In the genomic region with DNA sequence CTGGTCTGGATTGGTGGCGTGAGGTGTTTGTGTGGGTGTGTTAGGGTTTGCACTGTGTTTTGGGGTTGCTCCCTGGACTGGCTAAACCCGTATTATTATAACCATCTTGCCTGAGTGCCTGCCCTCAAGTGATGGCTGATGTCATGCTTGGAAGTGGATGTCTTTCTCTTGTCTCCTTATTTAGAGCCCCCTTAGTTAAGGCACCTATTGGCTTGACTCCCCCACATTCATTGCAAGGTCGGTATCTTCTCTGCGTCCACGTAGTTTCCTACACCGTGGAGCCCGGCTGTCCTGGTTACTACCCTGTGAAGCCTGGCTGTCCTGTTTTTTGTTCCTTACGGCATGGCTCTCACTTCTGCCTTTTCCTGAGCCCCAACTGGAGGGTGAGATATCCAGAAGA, we compare ENCODE assay signal across 8 mouse cellular contexts. TPM values are rescaled to one million over a fixed set of nuclear protein-coding genes. Genes with fewer than 3 reads are reported as not detected.
DNase-seq lines count a peak whose midpoint lies in the region; ATAC-seq and TF ChIP-seq lines count a peak whose summit lies in the region.

No protein-coding gene starts in this region.

- TF ChIP-seq POLR2A in myocyte (IDR thresholded peaks at IDR 0.05; ENCODE audit: insufficient read length, low read depth), result peak; percentile 9

- H3ac ChIP-seq in myocyte (ENCODE audit: control insufficient read depth, insufficient read length), result peak overlapping the region; percentile 90

- 0 out of 2 replicates have a peak overlapping the region, but pooled peaks have one; percentile 6 for H3K27ac ChIP-seq in liver, embryonic 11.5 days (ENCODE audit: low read depth, low read length)
- no peak overlapping the region for H3K27ac ChIP-seq in embryonic facial prominence, embryonic 14.5 days (replicated peaks; ENCODE audit: low read depth, low read length)

- no peaks in the 10 kb centered on the region for H3K9me3 ChIP-seq in liver, embryonic 11.5 days (ENCODE audit: control insufficient read depth, low read length)
- no peaks in the 10 kb centered on the region for H3K9me3 ChIP-seq in embryonic facial prominence, embryonic 14.5 days (ENCODE audit: control insufficient read depth, low read length)

- peaks cover 28% of the 10 kb centered on the region for H3K36me3 ChIP-seq in liver, embryonic 11.5 days (ENCODE audit: control insufficient read depth, insufficient read depth, low read length)
- peaks cover 45% of the 10 kb centered on the region for H3K36me3 ChIP-seq in embryonic facial prominence, embryonic 14.5 days (ENCODE audit: control insufficient read depth, insufficient read depth, low read length)
- H3K36me3 ChIP-seq in myocyte (ENCODE audit: control insufficient read depth, insufficient read depth), result peaks cover 26% of the 10 kb centered on the region

- WGBS in liver, embryonic 11.5 days, result 55% methylated on average over 8 of the region's 8 CpGs
- WGBS in embryonic facial prominence, embryonic 14.5 days, result 48% methylated on average over 8 of the region's 8 CpGs

- no peak for ATAC-seq in liver, embryonic 11.5 days (replicated peaks; ENCODE audit: low FRiP score)
- ATAC-seq in embryonic facial prominence, embryonic 14.5 days (ENCODE audit: low read depth), result no peak

- no peaks in the 10 kb centered on the region for H3K27me3 ChIP-seq in liver, embryonic 11.5 days (replicated peaks; ENCODE audit: control insufficient read depth, insufficient read depth, low read length)
- H3K27me3 ChIP-seq in embryonic facial prominence, embryonic 14.5 days (replicated peaks; ENCODE audit: control insufficient read depth, insufficient read depth, low read length), result no peaks in the 10 kb centered on the region
- H3K27me3 ChIP-seq in myocyte (ENCODE audit: control insufficient read depth, insufficient read depth, insufficient read length), result no peaks in the 10 kb centered on the region

- peak overlapping the region; percentile 80 for H3K4me2 ChIP-seq in liver, embryonic 11.5 days
- peak overlapping the region; percentile 84 for H3K4me2 ChIP-seq in embryonic facial prominence, embryonic 14.5 days (ENCODE audit: low read depth, low read length)
- H3K4me2 ChIP-seq in myocyte (ENCODE audit: low read depth), result peak overlapping the region; percentile 91

- H3K79me2 ChIP-seq in myocyte (ENCODE audit: control insufficient read depth, insufficient read depth), result peaks cover 56% of the 10 kb centered on the region

- H3K4me1 ChIP-seq in liver, embryonic 11.5 days (replicated peaks; ENCODE audit: control insufficient read depth, insufficient read depth, low read length), result peaks cover 31% of the 10 kb centered on the region
- H3K4me1 ChIP-seq in embryonic facial prominence, embryonic 14.5 days (ENCODE audit: control insufficient read depth, insufficient read depth, low read length), result peaks cover 22% of the 10 kb centered on the region

- H3K4me3 ChIP-seq in liver, embryonic 11.5 days (ENCODE audit: low read depth, low read length), result peak overlapping the region; percentile 98
- H3K4me3 ChIP-seq in embryonic facial prominence, embryonic 14.5 days (ENCODE audit: low read depth, low read length), result peak overlapping the region; percentile 71
- peak overlapping the region; percentile 100 for H3K4me3 ChIP-seq in myocyte

- H3K9ac ChIP-seq in liver, embryonic 11.5 days (ENCODE audit: low read depth, low read length), result peak overlapping the region; percentile 94
- peak overlapping the region; percentile 88 for H3K9ac ChIP-seq in embryonic facial prominence, embryonic 14.5 days (ENCODE audit: low read depth, low read length)

- no peak for DNase-seq in liver, embryonic 11.5 days (ENCODE audit: low spot score)
- no peak for DNase-seq in liver
- DNase-seq in embryonic facial prominence, embryonic 14.5 days (ENCODE audit: low spot score), result no peak
- DNase-seq in induced T-regulatory cell, adult 2 months (ENCODE audit: low read depth), result peak; percentile 28
- no peak for DNase-seq in adrenal gland, postnatal 36 days
- DNase-seq in ovary, postnatal 36 days (ENCODE audit: low spot score), result no peak
- no peak for DNase-seq in retina, embryonic 14.5 days (ENCODE audit: low spot score)

TF ChIP-seq in myocyte, 11 proteins besides CTCF, POLR2A, EP300 and RAD21:
- TF ChIP-seq TCF3 (IDR thresholded peaks at IDR 0.05; ENCODE audit: insufficient read length, low read depth) (no peak), SRF (IDR thresholded peaks at IDR 0.05; ENCODE audit: control insufficient read depth, insufficient read length, low read depth) (no peak)

RNA-seq across cellular contexts. Expression of a gene that starts 2.2 kb away (rescaled TPM):
- polyA plus RNA-seq in liver, embryonic 11.5 days (2014; fragmentation: Nextera tagmentation; extraction: Ambion mirVana), result 62.5 and 71.6 TPM in 2 replicates
- polyA plus RNA-seq in embryonic facial prominence, embryonic 14.5 days (2014; fragmentation: Nextera tagmentation; extraction: Ambion mirVana), result 70.1 and 73.5 TPM in 2 replicates
- 133 TPM for polyA plus RNA-seq in myocyte (2012; fragmentation: generic; extraction: Trizol)
- total RNA-seq in adrenal gland, postnatal 36 days (2021), result 100 to 1,000 TPM; 166 to 201 TPM

RNA-seq across cellular contexts. Expression of a gene that starts 30.2 kb away (rescaled TPM):
- polyA plus RNA-seq in liver, embryonic 11.5 days (2014; fragmentation: Nextera tagmentation; extraction: Ambion mirVana), result 2.6 and 3.2 TPM in 2 replicates
- 1.1 and 1.4 TPM in 2 replicates for polyA plus RNA-seq in embryonic facial prominence, embryonic 14.5 days (2014; fragmentation: Nextera tagmentation; extraction: Ambion mirVana)
- polyA plus RNA-seq in myocyte (2012; fragmentation: generic; extraction: Trizol), result not detected
- under 1 TPM; 0.40 to 0.60 TPM for total RNA-seq in adrenal gland, postnatal 36 days (2021)

RNA-seq across cellular contexts. Expression of a gene that starts 33.8 kb away (rescaled TPM):
- 114 and 125 TPM in 2 replicates for polyA plus RNA-seq in liver, embryonic 11.5 days (2014; fragmentation: Nextera tagmentation; extraction: Ambion mirVana)
- polyA plus RNA-seq in embryonic facial prominence, embryonic 14.5 days (2014; fragmentation: Nextera tagmentation; extraction: Ambion mirVana), result 56.4 and 60.4 TPM in 2 replicates
- polyA plus RNA-seq in myocyte (2012; fragmentation: generic; extraction: Trizol), result 55.4 TPM
- total RNA-seq in adrenal gland, postnatal 36 days (2021), result 10 to 100 TPM; 39.5 to 64.3 TPM

RNA-seq across cellular contexts. Expression of a gene that starts 47.1 kb away (rescaled TPM):
- polyA plus RNA-seq in liver, embryonic 11.5 days (2014; fragmentation: Nextera tagmentation; extraction: Ambion mirVana), result 7.7 and 9.9 TPM in 2 replicates
- 37.9 and 43.7 TPM in 2 replicates for polyA plus RNA-seq in embryonic facial prominence, embryonic 14.5 days (2014; fragmentation: Nextera tagmentation; extraction: Ambion mirVana)
- polyA plus RNA-seq in myocyte (2012; fragmentation: generic; extraction: Trizol), result 244 TPM
- 10 to 100 TPM; 18.4 to 21.8 TPM for total RNA-seq in adrenal gland, postnatal 36 days (2021)

RNA-seq across cellular contexts. Expression of a gene that starts 48.5 kb away (rescaled TPM):
- polyA plus RNA-seq in liver, embryonic 11.5 days (2014; fragmentation: Nextera tagmentation; extraction: Ambion mirVana), result 6.0 and 7.4 TPM in 2 replicates
- 8.3 and 9.9 TPM in 2 replicates for polyA plus RNA-seq in embryonic facial prominence, embryonic 14.5 days (2014; fragmentation: Nextera tagmentation; extraction: Ambion mirVana)
- polyA plus RNA-seq in myocyte (2012; fragmentation: generic; extraction: Trizol), result 1.4 TPM
- total RNA-seq in adrenal gland, postnatal 36 days (2021), result 1 to 10 TPM; 6.9 to 7.1 TPM
